35 mouse cellular contexts compared by ENCODE assay signal in genomic region chr5:120895231-120895900, GRCm38 (mm10). TPM values are rescaled to one million over a fixed set of nuclear protein-coding genes. Genes with fewer than 3 reads are reported as not detected.
DNase-seq lines count a peak whose midpoint lies in the region; ATAC-seq and TF ChIP-seq lines count a peak whose summit lies in the region.
"Had no signal": no experiment of that assay in that cellular context is flagged by ENCODE, and none has a peak within 500 bp of the region (broad histone marks: within the 10 kb centered on the region; RNA-seq: fewer than 3 reads in every experiment).

No protein-coding gene starts in this region.

- H3K9ac ChIP-seq in midbrain, embryonic 14.5 days (replicated peaks; ENCODE audit: low read length): no peak overlapping the region
- no peak overlapping the region for H3K9ac ChIP-seq in midbrain, embryonic 13.5 days (replicated peaks)
- H3K9ac ChIP-seq in ES-E14 (ENCODE audit: insufficient read depth, low read depth, low read length, poor library complexity, severe bottlenecking): peak overlapping the region; percentile 18; the same call in 1 of the 2 replicates
- H3K9ac ChIP-seq: embryonic facial prominence, embryonic 12.5 days; embryonic facial prominence, embryonic 15.5 days; forebrain, embryonic 12.5 days; heart, embryonic 13.5 days; hindbrain, embryonic 12.5 days; hindbrain, embryonic 15.5 days; intestine, embryonic 15.5 days had no signal

- H3K9me3 ChIP-seq in midbrain, embryonic 14.5 days (ENCODE audit: control insufficient read depth, low read length): no peaks in the 10 kb centered on the region
- H3K9me3 ChIP-seq in midbrain, embryonic 13.5 days: 0 out of 2 replicates have a peak, but pooled peaks cover 2% of the 10 kb centered on the region
- H3K9me3 ChIP-seq in ES-E14 (ENCODE audit: control insufficient read depth, insufficient read depth, low read depth, low read length): no peaks in the 10 kb centered on the region
- H3K9me3 ChIP-seq: embryonic facial prominence, embryonic 12.5 days; embryonic facial prominence, embryonic 15.5 days; forebrain, embryonic 12.5 days; heart, embryonic 13.5 days; hindbrain, embryonic 12.5 days; hindbrain, embryonic 15.5 days; intestine, embryonic 15.5 days had no signal

- no peak overlapping the region for H3K4me2 ChIP-seq in midbrain, embryonic 14.5 days (ENCODE audit: low read length)
- no peak overlapping the region for H3K4me2 ChIP-seq in midbrain, embryonic 13.5 days (replicated peaks)
- H3K4me2 ChIP-seq: embryonic facial prominence, embryonic 12.5 days; embryonic facial prominence, embryonic 15.5 days; forebrain, embryonic 12.5 days; heart, embryonic 13.5 days; hindbrain, embryonic 12.5 days; hindbrain, embryonic 15.5 days; intestine, embryonic 15.5 days had no signal

- no peak for TF ChIP-seq CTCF in brain, embryonic 14.5 days (IDR thresholded peaks at IDR 0.05; ENCODE audit: borderline replicate concordance, extremely low read depth, insufficient read depth, insufficient read length)

- H3K4me3 ChIP-seq in midbrain, embryonic 14.5 days (replicated peaks; ENCODE audit: low read depth, low read length): no peak overlapping the region
- no peak overlapping the region for H3K4me3 ChIP-seq in midbrain, embryonic 13.5 days (replicated peaks)
- H3K4me3 ChIP-seq in ES-E14 (ENCODE audit: insufficient read depth in 1 of 2, low read depth in 1 of 2, low read length in 2 of 2, poor library complexity in 1 of 2, severe bottlenecking in 1 of 2): no peak overlapping the region
- H3K4me3 ChIP-seq: embryonic facial prominence, embryonic 12.5 days; embryonic facial prominence, embryonic 15.5 days; forebrain, embryonic 12.5 days; heart, embryonic 13.5 days; hindbrain, embryonic 12.5 days; hindbrain, embryonic 15.5 days; intestine, embryonic 15.5 days had no signal

- WGBS in midbrain, embryonic 14.5 days: 82% methylated on average over 11 of the region's 11 CpGs
- WGBS in midbrain, embryonic 13.5 days: 83% methylated on average over 11 of the region's 11 CpGs

- peak; percentile 79 for DNase-seq in heart, adult 11 months
- no peak for DNase-seq in heart, adult 18-20 months
- DNase-seq in midbrain, embryonic 14.5 days: peak; percentile 14
- DNase-seq in ES-E14 (ENCODE audit: low read depth, low spot score): no peak
- peak; percentile 6 for DNase-seq in brain, embryonic 14.5 days (ENCODE audit: low read depth)
- no peak for DNase-seq in neural tube, embryonic 10.5 days (ENCODE audit: extremely low spot score, low spot score)
- DNase-seq in adrenal gland, postnatal 25 days: no peak
- DNase-seq: adrenal gland, adult 8-10 months; adrenal gland, postnatal 36 days; cerebellum, adult 11 months; cerebellum, adult 2 months; cerebellum, adult 9-11 months; cerebellum, postnatal 25 days; gastrocnemius, postnatal 10 days; gastrocnemius, postnatal 36 days; heart, postnatal 14 days; kidney, adult 18-20 months; kidney, adult 9 months had no signal

- H3K4me1 ChIP-seq in midbrain, embryonic 14.5 days (ENCODE audit: control insufficient read depth, insufficient read depth, low read length): no peaks in the 10 kb centered on the region
- H3K4me1 ChIP-seq in midbrain, embryonic 13.5 days (replicated peaks): 0 out of 2 replicates have a peak, but pooled peaks cover 2% of the 10 kb centered on the region
- H3K4me1 ChIP-seq in ES-E14 (ENCODE audit: control insufficient read depth in 2 of 2, insufficient read depth in 2 of 2, low read length in 2 of 2, poor library complexity in 1 of 2): peaks cover 0 to 5% of the 10 kb centered on the region in 2 experiments; a peak in 2 of 4 replicates
- H3K4me1 ChIP-seq: embryonic facial prominence, embryonic 12.5 days; embryonic facial prominence, embryonic 15.5 days; heart, embryonic 13.5 days; hindbrain, embryonic 12.5 days; hindbrain, embryonic 15.5 days; intestine, embryonic 15.5 days had no signal

- TF ChIP-seq POLR2A in brain, embryonic 14.5 days (IDR thresholded peaks at IDR 0.05; ENCODE audit: borderline replicate concordance, extremely low read depth, insufficient read depth, insufficient read length, poor library complexity, severe bottlenecking): no peak

- no peak for ATAC-seq in midbrain, embryonic 14.5 days (ENCODE audit: low FRiP score, low TSS enrichment)
- ATAC-seq in midbrain, embryonic 13.5 days: no peak
- ATAC-seq: activated CD4-positive, CD25-positive, alpha-beta regulatory T cell, adult 4 months; CD4-positive, CD25-positive, alpha-beta regulatory T cell, adult 4 months; intestine, embryonic 15.5 days had no signal

- H3K27ac ChIP-seq in midbrain, embryonic 14.5 days (replicated peaks; ENCODE audit: low read depth, low read length): no peak overlapping the region
- no peak overlapping the region for H3K27ac ChIP-seq in midbrain, embryonic 13.5 days
- peak overlapping the region; percentile 84 for H3K27ac ChIP-seq in ES-E14 (ENCODE audit: insufficient read depth, low read depth, low read length, poor library complexity, severe bottlenecking)
- H3K27ac ChIP-seq: embryonic facial prominence, embryonic 12.5 days; embryonic facial prominence, embryonic 15.5 days; forebrain, embryonic 12.5 days; heart, embryonic 13.5 days; hindbrain, embryonic 12.5 days; hindbrain, embryonic 15.5 days; intestine, embryonic 15.5 days had no signal

- in situ Hi-C loops in ES-E14 (cut with MboI; ENCODE audit: low sequenced_read_pairs in 2 of 2, unreplicated experiment in 2 of 2): no loop called here

- no peaks in the 10 kb centered on the region for H3K27me3 ChIP-seq in midbrain, embryonic 14.5 days (ENCODE audit: control insufficient read depth, insufficient read depth, low read length)
- no peaks in the 10 kb centered on the region for H3K27me3 ChIP-seq in midbrain, embryonic 13.5 days
- H3K27me3 ChIP-seq: embryonic facial prominence, embryonic 12.5 days; embryonic facial prominence, embryonic 15.5 days; forebrain, embryonic 12.5 days; heart, embryonic 13.5 days; hindbrain, embryonic 12.5 days; hindbrain, embryonic 15.5 days; intestine, embryonic 15.5 days had no signal

- no peaks in the 10 kb centered on the region for H3K36me3 ChIP-seq in midbrain, embryonic 14.5 days (ENCODE audit: control insufficient read depth, insufficient read depth, low read length)
- H3K36me3 ChIP-seq in midbrain, embryonic 13.5 days: no peaks in the 10 kb centered on the region
- peaks cover 8% of the 10 kb centered on the region for H3K36me3 ChIP-seq in ES-E14 (ENCODE audit: control insufficient read depth, insufficient read depth, low read length, poor library complexity, severe bottlenecking)
- H3K36me3 ChIP-seq: embryonic facial prominence, embryonic 12.5 days; embryonic facial prominence, embryonic 15.5 days; forebrain, embryonic 12.5 days; heart, embryonic 13.5 days; hindbrain, embryonic 12.5 days; hindbrain, embryonic 15.5 days; intestine, embryonic 15.5 days had no signal

TF ChIP-seq in ES-E14, 5 proteins besides CTCF, POLR2A, EP300 and RAD21:
- TF ChIP-seq ZC3H11A (IDR thresholded peaks at IDR 0.05; ENCODE audit: borderline replicate concordance, low read depth, low read length): no peak
- TF ChIP-seq HCFC1 (IDR thresholded peaks at IDR 0.05; ENCODE audit: borderline replicate concordance, insufficient read depth, low read length): no peak
- TF ChIP-seq MAFK (IDR thresholded peaks at IDR 0.05; ENCODE audit: insufficient read depth, low read depth, low read length): no peak
- TF ChIP-seq CHD2 (IDR thresholded peaks at IDR 0.05; ENCODE audit: low read depth, low read length): no peak
- no peak for TF ChIP-seq ZNF384 (IDR thresholded peaks at IDR 0.05; ENCODE audit: low read depth, low read length)

RNA-seq across cellular contexts. Expression of gene Oas1g, which starts 8.0 kb away (rescaled TPM):
- total RNA-seq in heart, adult 18-20 months (2021): not detected
- 1.3 TPM in 1 of 2 replicates, not detected in the other for polyA plus RNA-seq in midbrain, embryonic 14.5 days (2014; fragmentation: Nextera tagmentation; extraction: Ambion mirVana)
- polyA plus RNA-seq in midbrain, embryonic 13.5 days (2015; fragmentation: Nextera tagmentation; extraction: Ambion mirVana): 0.27 and 0.35 TPM in 2 replicates
- total RNA-seq in ES-E14 (2012; rRNA removed): 9.1 and 9.6 TPM in 2 replicates
- 0.10 and 0.16 TPM in 2 replicates for polyA plus RNA-seq in brain, embryonic 14.5 days (2012; rRNA removed)
- 0.58 and 1.7 TPM in 2 replicates for total RNA-seq in adrenal gland, postnatal 25 days (2021)
- total RNA-seq: gastrocnemius, adult 18-20 months; gastrocnemius, postnatal 10 days; heart, postnatal 14 days; MEL had no signal
- polyA plus RNA-seq: C2C12; forebrain, embryonic 12.5 days; hindbrain, embryonic 12.5 days had no signal

RNA-seq across cellular contexts. Expression of gene Oas1a, which starts 12.0 kb away (rescaled TPM):
- total RNA-seq in heart, adult 18-20 months (2021): 1 to 10 TPM in 1 of 2 experiments, under 1 TPM in 1; 0.82 to 1.1 TPM
- 3.1 TPM in 1 of 2 replicates, not detected in the other for polyA plus RNA-seq in midbrain, embryonic 14.5 days (2014; fragmentation: Nextera tagmentation; extraction: Ambion mirVana)
- polyA plus RNA-seq in midbrain, embryonic 13.5 days (2015; fragmentation: Nextera tagmentation; extraction: Ambion mirVana): 0.34 and 0.63 TPM in 2 replicates
- 7.8 and 10.7 TPM in 2 replicates for total RNA-seq in ES-E14 (2012; rRNA removed)
- 0.32 and 0.56 TPM in 2 replicates for polyA plus RNA-seq in brain, embryonic 14.5 days (2012; rRNA removed)
- 1.5 and 3.0 TPM in 2 replicates for total RNA-seq in adrenal gland, postnatal 25 days (2021)
- total RNA-seq: gastrocnemius, postnatal 10 days had no signal

RNA-seq across cellular contexts. Expression of gene Oas1d, which starts 19.0 kb away (rescaled TPM):
- total RNA-seq in heart, adult 18-20 months (2021): not detected
- polyA plus RNA-seq in midbrain, embryonic 14.5 days (2014; fragmentation: Nextera tagmentation; extraction: Ambion mirVana): not detected in 2 replicates
- polyA plus RNA-seq in midbrain, embryonic 13.5 days (2015; fragmentation: Nextera tagmentation; extraction: Ambion mirVana): not detected in 2 replicates
- total RNA-seq in ES-E14 (2012; rRNA removed): 0.63 and 1.2 TPM in 2 replicates
- 0.11 TPM in 1 of 2 replicates, not detected in the other for polyA plus RNA-seq in brain, embryonic 14.5 days (2012; rRNA removed)
- total RNA-seq in adrenal gland, postnatal 25 days (2021): not detected in 2 replicates
- total RNA-seq: adrenal gland, adult 8-10 months; adrenal gland, postnatal 36 days; common myeloid progenitor, adult 5-6 weeks; gastrocnemius, adult 18-20 months; gastrocnemius, postnatal 10 days; gastrocnemius, postnatal 36 days; granulocyte monocyte progenitor cell, adult 5-6 weeks; heart, postnatal 14 days; hematopoietic stem cell, adult 5-6 weeks; MEL had no signal
- polyA plus RNA-seq: C2C12; CD4-positive, CD25-positive, alpha-beta regulatory T cell, adult 4 months; cerebellum, adult 2 months; embryonic facial prominence, embryonic 12.5 days; embryonic facial prominence, embryonic 15.5 days; forebrain, embryonic 12.5 days; heart, embryonic 13.5 days; hindbrain, embryonic 12.5 days; hindbrain, embryonic 15.5 days; intestine, embryonic 15.5 days had no signal

RNA-seq across cellular contexts. Expression of gene Oas1h, which starts 34.1 kb away (rescaled TPM):
- not detected for total RNA-seq in heart, adult 18-20 months (2021)
- polyA plus RNA-seq in midbrain, embryonic 14.5 days (2014; fragmentation: Nextera tagmentation; extraction: Ambion mirVana): not detected in 2 replicates
- polyA plus RNA-seq in midbrain, embryonic 13.5 days (2015; fragmentation: Nextera tagmentation; extraction: Ambion mirVana): not detected in 2 replicates
- total RNA-seq in ES-E14 (2012; rRNA removed): not detected in 2 replicates
- not detected in 2 replicates for polyA plus RNA-seq in brain, embryonic 14.5 days (2012; rRNA removed)
- not detected in 2 replicates for total RNA-seq in adrenal gland, postnatal 25 days (2021)
- total RNA-seq: adrenal gland, adult 8-10 months; adrenal gland, postnatal 36 days; common myeloid progenitor, adult 5-6 weeks; gastrocnemius, adult 18-20 months; gastrocnemius, postnatal 10 days; gastrocnemius, postnatal 36 days; granulocyte monocyte progenitor cell, adult 5-6 weeks; heart, postnatal 14 days; hematopoietic stem cell, adult 5-6 weeks; MEL had no signal
- polyA plus RNA-seq: activated CD4-positive, CD25-positive, alpha-beta regulatory T cell, adult 4 months; C2C12; CD4-positive, CD25-positive, alpha-beta regulatory T cell, adult 4 months; cerebellum, adult 2 months; embryonic facial prominence, embryonic 12.5 days; embryonic facial prominence, embryonic 15.5 days; forebrain, embryonic 12.5 days; heart, embryonic 13.5 days; heart, embryonic 16.5 days; hindbrain, embryonic 12.5 days; hindbrain, embryonic 15.5 days; intestine, embryonic 15.5 days had no signal

RNA-seq across cellular contexts. Expression of gene Oas1f, which starts 48.2 kb away (rescaled TPM):
- not detected for total RNA-seq in heart, adult 18-20 months (2021)
- polyA plus RNA-seq in midbrain, embryonic 14.5 days (2014; fragmentation: Nextera tagmentation; extraction: Ambion mirVana): not detected in 2 replicates
- not detected in 2 replicates for polyA plus RNA-seq in midbrain, embryonic 13.5 days (2015; fragmentation: Nextera tagmentation; extraction: Ambion mirVana)
- total RNA-seq in ES-E14 (2012; rRNA removed): 0.45 and 1.1 TPM in 2 replicates
- polyA plus RNA-seq in brain, embryonic 14.5 days (2012; rRNA removed): not detected in 2 replicates
- total RNA-seq in adrenal gland, postnatal 25 days (2021): not detected in 2 replicates
- total RNA-seq: adrenal gland, adult 8-10 months; adrenal gland, postnatal 36 days; common myeloid progenitor, adult 5-6 weeks; gastrocnemius, adult 18-20 months; gastrocnemius, postnatal 10 days; gastrocnemius, postnatal 36 days; granulocyte monocyte progenitor cell, adult 5-6 weeks; heart, postnatal 14 days; hematopoietic stem cell, adult 5-6 weeks; MEL had no signal
- polyA plus RNA-seq: activated CD4-positive, CD25-positive, alpha-beta regulatory T cell, adult 4 months; C2C12; CD4-positive, CD25-positive, alpha-beta regulatory T cell, adult 4 months; cerebellum, adult 2 months; embryonic facial prominence, embryonic 12.5 days; forebrain, embryonic 12.5 days; heart, embryonic 13.5 days; hindbrain, embryonic 12.5 days; hindbrain, embryonic 15.5 days; intestine, embryonic 15.5 days had no signal

Comparison
In these comparisons a context has a peak if more than half of its experiments do, and no peak if none do; other contexts are left out.
1. DNase-seq: peak in heart, adult 11 months (single experiment), midbrain, embryonic 14.5 days (single experiment) and brain, embryonic 14.5 days (single experiment); none in heart, adult 18-20 months (0 of 2), ES-E14 (single experiment), neural tube, embryonic 10.5 days (single experiment) and adrenal gland, postnatal 25 days (single experiment).